ENCODE assay signal across 19 mouse cellular contexts in genomic region chr5:66822500-66823205, GRCm38 (mm10).
DNase-seq lines count a peak whose midpoint lies in the region; ATAC-seq and TF ChIP-seq lines count a peak whose summit lies in the region.
"Had no signal": no experiment of that assay in that cellular context is flagged by ENCODE, and none has a peak within 500 bp of the region (broad histone marks: within the 10 kb centered on the region; RNA-seq: fewer than 3 reads in every experiment).

No protein-coding gene starts in this region.

- DNase-seq in forebrain, embryonic 14.5 days (ENCODE audit: low spot score) = no peak
- peak; percentile 42 for DNase-seq in brain, adult 2 months (ENCODE audit: low read depth, low spot score)
- DNase-seq in hindbrain, postnatal 0 days (ENCODE audit: low spot score) = peak; percentile 23
- no peak for DNase-seq in spleen, postnatal 36 days (ENCODE audit: low spot score in 2 of 2)
- no peak for DNase-seq in layer of hippocampus, adult 11-12 months (ENCODE audit: low spot score)
- DNase-seq in spleen, adult 12 weeks (ENCODE audit: low spot score) = no peak
- DNase-seq: cerebellum, adult 11 months; cerebellum, postnatal 14 days; gastrocnemius, postnatal 14 days; kidney, adult 2 months; kidney, postnatal 14 days; layer of hippocampus, adult 9-11 months; liver; liver, postnatal 0 days; lung, postnatal 36 days; spleen, adult 18-20 months had no signal

- ATAC-seq in forebrain, embryonic 16.5 days = peak; percentile 55; the same call in 1 of the 2 replicates
- no peak for ATAC-seq in forebrain, embryonic 14.5 days
- no peak for ATAC-seq in hindbrain, postnatal 0 days
- ATAC-seq in midbrain, embryonic 16.5 days = peak; percentile 68
- ATAC-seq: liver, postnatal 0 days had no signal

- no peaks in the 10 kb centered on the region for H3K36me3 ChIP-seq in forebrain, embryonic 16.5 days (ENCODE audit: control insufficient read depth, insufficient read depth)
- no peaks in the 10 kb centered on the region for H3K36me3 ChIP-seq in forebrain, embryonic 14.5 days (ENCODE audit: control insufficient read depth, insufficient read depth, low read length)
- no peaks in the 10 kb centered on the region for H3K36me3 ChIP-seq in hindbrain, postnatal 0 days (ENCODE audit: insufficient read depth, low read length)
- no peaks in the 10 kb centered on the region for H3K36me3 ChIP-seq in midbrain, embryonic 16.5 days (ENCODE audit: control insufficient read depth, insufficient read depth, low read length)

- H3K9ac ChIP-seq in forebrain, embryonic 16.5 days (replicated peaks; ENCODE audit: low read depth, low read length) = no peak overlapping the region
- no peak overlapping the region for H3K9ac ChIP-seq in forebrain, embryonic 14.5 days (ENCODE audit: low read length)
- H3K9ac ChIP-seq in hindbrain, postnatal 0 days (replicated peaks; ENCODE audit: low read length) = no peak overlapping the region
- no peak overlapping the region for H3K9ac ChIP-seq in midbrain, embryonic 16.5 days (ENCODE audit: low read depth, low read length)
- H3K9ac ChIP-seq: liver, postnatal 0 days had no signal

- no peak overlapping the region for H3K27ac ChIP-seq in forebrain, embryonic 16.5 days (ENCODE audit: low read length)
- H3K27ac ChIP-seq in forebrain, embryonic 14.5 days (ENCODE audit: low read depth, low read length) = no peak overlapping the region
- no peak overlapping the region for H3K27ac ChIP-seq in hindbrain, postnatal 0 days
- H3K27ac ChIP-seq in midbrain, embryonic 16.5 days (ENCODE audit: low read length) = peak overlapping the region; percentile 64; the same call in 1 of the 2 replicates
- H3K27ac ChIP-seq: stomach, postnatal 0 days had no signal

- H3K4me3 ChIP-seq in forebrain, embryonic 16.5 days (replicated peaks; ENCODE audit: low read length) = no peak overlapping the region
- no peak overlapping the region for H3K4me3 ChIP-seq in forebrain, embryonic 14.5 days (ENCODE audit: low read depth, low read length)
- no peak overlapping the region for H3K4me3 ChIP-seq in hindbrain, postnatal 0 days (ENCODE audit: low read length)
- no peak overlapping the region for H3K4me3 ChIP-seq in midbrain, embryonic 16.5 days (ENCODE audit: low read depth, low read length)

- 68% methylated on average over 6 of the region's 6 CpGs for WGBS in forebrain, embryonic 16.5 days
- WGBS in forebrain, embryonic 14.5 days = 72% methylated on average over 6 of the region's 6 CpGs
- WGBS in hindbrain, postnatal 0 days = 56% methylated on average over 6 of the region's 6 CpGs
- WGBS in midbrain, embryonic 16.5 days = 62% methylated on average over 6 of the region's 6 CpGs

- no peaks in the 10 kb centered on the region for H3K9me3 ChIP-seq in forebrain, embryonic 16.5 days (ENCODE audit: control insufficient read depth, low read length)
- no peaks in the 10 kb centered on the region for H3K9me3 ChIP-seq in forebrain, embryonic 14.5 days (replicated peaks; ENCODE audit: control insufficient read depth, low read length)
- H3K9me3 ChIP-seq in hindbrain, postnatal 0 days (ENCODE audit: low read length) = no peaks in the 10 kb centered on the region
- no peaks in the 10 kb centered on the region for H3K9me3 ChIP-seq in midbrain, embryonic 16.5 days (replicated peaks; ENCODE audit: control insufficient read depth, low read length, poor library complexity, severe bottlenecking)

- TF ChIP-seq CTCF in hindbrain, postnatal 0 days (IDR thresholded peaks at IDR 0.05; ENCODE audit: low read depth) = no peak

- no peaks in the 10 kb centered on the region for H3K27me3 ChIP-seq in forebrain, embryonic 16.5 days (replicated peaks; ENCODE audit: control insufficient read depth, insufficient read depth, low read length)
- no peaks in the 10 kb centered on the region for H3K27me3 ChIP-seq in forebrain, embryonic 14.5 days (replicated peaks; ENCODE audit: control insufficient read depth, insufficient read depth, low read length)
- H3K27me3 ChIP-seq in hindbrain, postnatal 0 days (ENCODE audit: insufficient read depth, low read length) = no peaks in the 10 kb centered on the region
- no peaks in the 10 kb centered on the region for H3K27me3 ChIP-seq in midbrain, embryonic 16.5 days (ENCODE audit: control insufficient read depth, insufficient read depth, low read depth, low read length)

- no peak overlapping the region for H3K4me2 ChIP-seq in forebrain, embryonic 16.5 days (ENCODE audit: low read length)
- no peak overlapping the region for H3K4me2 ChIP-seq in forebrain, embryonic 14.5 days (ENCODE audit: low read length)
- no peak overlapping the region for H3K4me2 ChIP-seq in hindbrain, postnatal 0 days (ENCODE audit: low read depth, low read length)
- no peak overlapping the region for H3K4me2 ChIP-seq in midbrain, embryonic 16.5 days (ENCODE audit: low read length)

- H3K4me1 ChIP-seq in forebrain, embryonic 16.5 days (replicated peaks; ENCODE audit: control insufficient read depth, insufficient read depth, low read length) = no peaks in the 10 kb centered on the region; the same call in 1 of the 2 replicates
- peaks cover 6% of the 10 kb centered on the region for H3K4me1 ChIP-seq in forebrain, embryonic 14.5 days (ENCODE audit: control insufficient read depth, insufficient read depth, low read length)
- peaks cover 6% of the 10 kb centered on the region; the same call in 1 of the 2 replicates for H3K4me1 ChIP-seq in hindbrain, postnatal 0 days (ENCODE audit: insufficient read depth, low read length)
- H3K4me1 ChIP-seq in midbrain, embryonic 16.5 days (ENCODE audit: control insufficient read depth, insufficient read depth, low read length) = peaks cover 6% of the 10 kb centered on the region

Comparison
In these comparisons a context has a peak if more than half of its experiments do, and no peak if none do; other contexts are left out.
1. ATAC-seq: peak in forebrain, embryonic 16.5 days (single experiment) and midbrain, embryonic 16.5 days (single experiment); none in forebrain, embryonic 14.5 days (single experiment) and hindbrain, postnatal 0 days (single experiment).
2. DNase-seq: peak in brain, adult 2 months (single experiment) and hindbrain, postnatal 0 days (single experiment); none in forebrain, embryonic 14.5 days (single experiment), spleen, postnatal 36 days (0 of 2), layer of hippocampus, adult 11-12 months (single experiment) and spleen, adult 12 weeks (single experiment).